Mouse (Mus musculus) ZHBTc4 (cell line): Measurements from ENCODE around the gene Palm2.

Experiments used
- DNase-seq: peaks from one replicate; pipeline ENCODE4 v3.0.0-alpha.2; 2011; ENCODE audit warnings: low read depth, low spot score

Gene Palm2

DNA sequence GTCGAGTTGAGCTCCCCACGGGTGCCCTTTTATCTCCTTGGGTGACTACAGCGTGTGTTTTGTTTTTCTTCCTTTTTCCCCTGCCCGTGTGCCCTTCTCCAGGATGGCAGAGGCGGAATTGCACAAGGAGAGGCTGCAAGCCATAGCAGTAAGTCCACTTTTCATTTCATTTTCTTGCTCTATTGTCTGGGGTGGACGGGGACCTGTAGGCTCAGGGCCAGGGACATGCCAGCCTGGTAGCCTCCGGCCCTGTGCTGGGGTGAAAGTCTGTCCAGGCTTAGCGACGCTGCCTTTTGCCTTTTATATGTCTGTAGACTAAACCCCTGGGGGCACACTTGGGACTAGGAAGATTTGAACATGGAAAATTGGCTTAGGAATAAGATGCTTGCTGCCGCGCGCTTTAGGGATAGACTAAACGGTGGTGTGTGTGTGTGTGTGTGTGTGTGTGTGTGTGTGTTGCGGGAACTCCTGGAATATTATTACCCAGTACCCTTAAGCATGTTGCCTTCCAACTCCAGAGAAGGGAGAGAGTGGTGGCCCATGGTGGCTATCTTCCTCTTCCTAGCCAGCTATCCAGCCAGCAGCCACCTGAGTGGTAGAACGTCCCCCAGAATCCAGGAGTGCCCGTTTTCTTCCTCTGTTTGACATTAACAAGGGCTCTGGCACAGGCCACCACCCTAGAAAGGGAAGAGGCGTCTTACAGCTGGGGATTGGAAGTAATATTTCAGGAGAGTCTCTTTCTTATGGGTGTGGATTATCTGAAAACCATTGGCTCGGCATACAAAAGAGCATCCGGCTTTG lies 134.4 kb downstream of the Palm2 start:
- DNase-seq = no peak

DNA sequence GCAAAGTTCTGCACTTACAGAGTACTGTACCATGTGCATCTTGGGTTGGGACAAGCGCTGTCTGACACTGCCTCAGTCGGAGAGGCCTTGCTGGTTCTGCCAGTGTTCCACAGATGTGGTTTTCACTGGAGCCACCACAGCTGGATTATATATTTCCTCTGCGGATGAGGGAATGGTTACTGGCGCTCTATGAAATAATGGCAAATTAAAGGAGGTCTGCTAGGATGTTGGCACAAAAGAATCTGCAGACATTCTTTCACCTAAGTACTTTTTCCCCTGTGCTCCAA lies 135.0 kb downstream of the Palm2 start:
- no peak for DNase-seq

DNA sequence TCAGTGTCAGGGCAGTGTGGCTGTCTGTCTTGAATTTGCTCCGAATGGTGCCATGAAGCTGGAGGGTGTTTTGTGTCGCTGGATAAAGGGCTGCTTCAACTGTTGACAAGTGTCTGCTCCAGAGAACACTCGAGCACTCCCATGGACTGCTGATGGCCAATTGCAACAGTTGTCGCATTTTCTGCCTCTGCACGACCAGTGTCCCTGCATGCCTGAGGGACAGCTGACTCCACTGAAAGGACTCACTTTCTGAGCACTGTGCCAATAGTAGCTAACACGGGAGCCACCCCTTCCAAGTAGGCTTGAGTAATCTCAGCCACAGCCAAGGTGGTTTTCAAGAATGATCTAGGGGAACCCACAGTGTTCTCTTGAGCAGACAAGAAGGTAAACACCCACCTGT lies 135.7 kb downstream of the Palm2 start:
- DNase-seq = no peak

- no peak for DNase-seq
These were observed 136.2 kb downstream of the Palm2 start for GRCm38 (mm10) chr4:57570229-57570628.

DNA sequence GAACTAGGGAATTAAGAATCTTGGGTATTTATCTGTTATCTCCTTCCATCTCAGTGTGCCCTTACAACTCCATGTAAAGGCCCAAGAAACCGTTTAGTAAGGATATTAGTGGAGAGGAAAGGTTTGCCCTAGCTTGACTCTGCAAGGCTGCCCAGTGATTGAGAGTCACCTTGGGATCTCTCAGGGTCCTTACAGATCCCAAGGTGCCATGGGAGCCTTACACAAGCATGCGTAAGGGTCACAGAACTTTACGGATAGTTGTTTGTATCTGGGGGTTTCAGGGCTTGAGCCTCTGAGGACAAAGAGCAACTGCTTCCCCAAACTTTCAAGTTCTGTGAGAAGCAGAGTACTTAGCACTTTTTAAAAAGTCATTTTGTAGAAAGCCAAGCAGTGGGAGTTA lies 140.1 kb downstream of the Palm2 start:
- no peak for DNase-seq

- DNase-seq = no peak
These were observed 140.6 kb downstream of the Palm2 start for GRCm38 (mm10) chr4:57574646-57575045.

DNA sequence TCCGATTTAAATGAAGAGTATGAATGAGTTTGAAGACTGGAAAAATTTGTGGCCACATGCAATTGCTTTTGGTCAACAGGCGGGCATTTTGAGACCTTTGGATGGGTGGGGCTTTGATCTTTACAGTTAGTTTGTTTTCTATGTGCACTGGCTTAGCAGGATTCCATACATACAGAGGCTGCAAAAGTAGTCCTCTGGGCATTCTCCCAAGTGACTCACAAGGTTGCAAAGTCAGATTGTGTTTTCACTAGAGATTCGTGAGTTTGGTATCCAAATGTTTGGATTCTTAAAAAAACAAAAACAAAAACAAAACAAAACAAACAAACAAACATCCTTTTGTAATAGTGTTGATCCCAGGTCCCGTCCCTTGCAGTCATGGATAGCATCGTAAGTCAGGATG lies 141.6 kb downstream of the Palm2 start:
- DNase-seq = no peak

- DNase-seq = no peak
These were observed 142.0 kb downstream of the Palm2 start for GRCm38 (mm10) chr4:57576095-57576494.

DNA sequence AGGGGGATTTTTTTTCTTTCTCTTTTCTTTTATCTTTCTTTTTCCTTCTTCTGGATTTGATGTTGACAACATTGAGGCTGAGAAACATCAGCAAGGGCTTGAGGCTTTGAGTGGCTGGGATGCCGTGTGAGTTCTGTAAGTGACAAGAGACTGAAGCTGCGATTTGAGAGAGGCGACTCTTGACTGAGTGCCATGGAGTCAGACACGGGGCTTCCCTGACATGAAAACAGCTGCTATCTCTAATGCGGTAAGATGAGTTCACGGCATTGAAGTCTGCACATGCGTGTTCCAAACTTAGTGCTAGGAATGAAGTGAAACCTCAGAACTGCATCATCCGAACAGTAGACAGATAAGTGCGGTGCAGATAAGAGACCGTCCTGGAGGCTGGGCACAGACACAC lies 145.6 kb downstream of the Palm2 start:
- DNase-seq = no peak

DNA sequence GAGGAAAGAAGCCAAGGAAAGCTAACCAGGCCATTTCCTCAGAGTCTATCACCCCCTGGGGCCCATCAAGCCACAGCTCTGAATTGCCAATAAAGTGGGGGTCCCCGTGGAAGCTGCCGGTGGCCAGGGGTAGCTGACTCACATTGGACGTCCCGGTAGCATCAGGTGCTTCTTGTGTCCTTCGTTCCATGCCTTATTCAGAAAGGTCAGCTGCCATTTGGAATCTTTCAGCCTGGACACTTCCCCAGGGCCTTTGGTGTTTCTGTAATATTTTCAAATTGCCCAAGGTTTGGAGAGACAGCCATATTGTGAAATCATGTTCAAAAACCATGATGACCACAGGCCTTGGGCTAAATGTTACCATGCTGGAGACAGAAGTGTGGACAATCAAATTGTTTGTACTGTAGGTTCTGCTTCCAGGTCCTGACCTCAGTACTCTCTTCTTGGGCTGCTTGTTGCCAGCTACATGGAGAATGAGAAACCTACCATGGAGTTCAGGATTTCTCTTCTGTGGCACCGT lies 151.3 kb downstream of the Palm2 start:
- no peak for DNase-seq

DNA sequence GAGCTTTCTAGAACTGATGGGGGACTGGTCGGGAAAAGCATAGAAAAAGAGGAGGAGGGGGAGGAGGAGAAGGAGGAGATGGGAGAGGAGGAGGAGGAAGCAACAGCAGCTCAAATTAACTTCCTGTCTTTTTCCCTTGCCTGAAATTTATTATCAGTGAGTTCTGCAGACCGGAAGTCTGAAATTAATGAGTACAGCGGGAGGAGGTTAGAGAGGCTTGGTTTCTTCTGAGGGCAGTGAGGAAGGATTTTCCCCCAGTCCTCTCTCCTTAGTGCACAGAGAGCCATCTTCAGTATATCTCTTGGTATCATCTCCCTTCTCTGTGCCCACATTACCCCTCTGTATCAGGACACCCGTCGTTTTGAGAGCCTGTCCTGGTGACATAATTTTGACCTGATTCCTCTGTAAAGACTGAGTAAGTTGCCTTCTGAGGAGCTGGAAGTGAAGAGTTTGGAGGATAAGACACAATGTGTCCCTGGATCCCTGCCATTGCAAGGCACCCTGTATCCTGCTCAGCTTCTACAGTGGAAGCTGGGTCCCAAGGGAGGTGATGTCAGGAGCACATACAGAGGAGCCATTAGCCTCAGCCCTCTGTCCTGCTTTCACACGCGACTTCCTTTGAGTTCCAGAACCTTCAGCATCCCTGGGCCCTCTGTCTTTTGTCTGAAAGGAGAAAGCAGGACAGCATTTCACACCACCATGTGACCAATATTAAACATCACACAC lies 153.0 kb downstream of the Palm2 start:
- DNase-seq = no peak

GRCm38 (mm10) chr4:57588356-57588755 lies 154.3 kb downstream of the Palm2 start:
- no peak for DNase-seq

DNA sequence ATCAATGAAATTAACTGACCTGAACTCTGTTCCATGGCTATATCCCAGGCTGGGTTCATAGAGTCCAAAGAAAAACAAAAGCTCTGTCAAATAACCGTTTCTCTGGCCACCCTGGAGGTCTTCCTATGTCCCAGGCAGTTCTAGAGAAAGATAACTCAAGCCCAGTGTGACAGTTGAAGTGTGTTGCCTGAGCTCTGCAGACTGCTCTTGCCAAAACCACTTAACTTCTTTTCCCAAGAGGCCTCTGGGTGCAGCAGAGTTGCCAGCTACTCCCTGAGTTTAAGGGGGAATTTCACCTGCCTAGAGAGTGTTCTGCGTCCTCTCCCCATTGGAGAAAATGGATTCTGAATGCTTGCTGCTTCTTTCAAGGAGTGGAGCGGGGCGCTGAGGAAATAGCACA lies 158.7 kb downstream of the Palm2 start:
- DNase-seq = no peak

DNA sequence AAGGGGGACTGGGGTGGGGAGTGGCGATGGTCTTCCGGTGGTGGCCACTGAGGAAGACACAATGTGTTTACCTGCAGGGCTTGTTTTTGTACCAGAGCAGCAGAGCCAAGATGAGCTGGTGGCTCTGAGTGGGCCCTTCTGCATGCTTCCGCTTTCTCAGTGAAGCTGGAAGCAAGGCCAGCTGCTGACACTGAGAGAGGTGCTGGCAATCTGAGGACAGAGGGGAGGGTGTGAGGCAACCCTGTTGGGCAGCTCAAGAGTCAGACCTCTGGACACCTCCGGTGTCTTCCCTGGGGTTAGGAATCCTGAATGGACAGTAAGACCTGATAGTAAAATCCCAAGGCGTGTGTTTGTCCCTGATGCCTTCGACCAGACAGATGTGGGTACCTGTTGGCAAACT lies 165.9 kb downstream of the Palm2 start:
- no peak for DNase-seq

DNA sequence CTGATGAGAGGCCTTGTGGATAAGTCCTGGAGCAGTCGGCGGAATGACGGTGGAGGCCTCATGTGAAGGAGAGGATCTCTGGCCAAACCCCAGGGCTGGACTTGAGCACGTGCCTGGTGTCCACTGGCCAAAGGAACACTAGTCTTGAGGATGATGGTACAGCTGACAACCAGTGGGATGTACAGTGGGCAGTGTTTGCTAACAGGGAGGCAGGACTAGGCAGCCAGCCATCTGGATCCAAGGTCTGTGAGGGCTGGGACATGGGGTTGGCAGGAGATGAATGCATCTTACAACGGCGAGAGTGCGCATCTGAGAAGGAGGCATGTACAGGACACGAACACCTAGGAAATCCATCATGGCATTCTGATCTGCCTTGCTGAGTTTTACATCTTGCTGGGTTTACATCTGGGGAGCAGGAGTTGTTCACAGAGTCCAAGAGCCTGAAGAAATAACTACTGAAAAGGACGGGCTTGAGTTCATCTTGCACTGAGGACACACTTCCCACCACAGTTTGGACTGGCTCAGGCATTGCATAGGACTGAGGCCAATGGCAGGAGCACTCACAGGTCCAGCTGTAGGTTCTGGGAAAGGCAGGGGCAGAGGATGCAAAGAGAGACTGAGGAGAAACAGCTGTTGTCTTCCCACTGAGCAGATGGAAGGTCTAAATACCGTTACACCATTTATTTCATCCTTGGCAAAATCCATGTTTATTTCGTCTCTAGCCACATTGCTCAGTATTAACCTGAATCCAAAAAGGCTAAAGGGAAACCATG lies 166.8 kb downstream of the Palm2 start:
- DNase-seq = no peak

DNA sequence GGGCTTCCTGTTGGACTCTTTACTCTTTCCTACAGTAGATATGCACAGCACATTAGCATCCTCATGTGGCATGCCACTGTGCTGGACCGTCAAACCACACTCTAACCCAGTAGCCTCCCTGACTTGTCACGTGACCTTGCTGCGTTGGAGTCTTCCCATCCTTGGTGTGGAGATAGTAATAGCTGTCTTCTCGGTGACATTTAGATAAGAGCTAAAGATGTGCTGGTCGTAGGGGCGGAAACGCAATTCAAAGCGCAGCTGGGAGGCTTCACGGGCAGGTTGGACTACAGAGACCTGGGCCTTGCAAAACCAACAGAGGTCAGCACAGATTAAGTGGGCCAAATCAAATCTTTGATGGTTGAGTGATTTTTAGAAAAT lies 167.4 kb downstream of the Palm2 start:
- no peak for DNase-seq

DNA sequence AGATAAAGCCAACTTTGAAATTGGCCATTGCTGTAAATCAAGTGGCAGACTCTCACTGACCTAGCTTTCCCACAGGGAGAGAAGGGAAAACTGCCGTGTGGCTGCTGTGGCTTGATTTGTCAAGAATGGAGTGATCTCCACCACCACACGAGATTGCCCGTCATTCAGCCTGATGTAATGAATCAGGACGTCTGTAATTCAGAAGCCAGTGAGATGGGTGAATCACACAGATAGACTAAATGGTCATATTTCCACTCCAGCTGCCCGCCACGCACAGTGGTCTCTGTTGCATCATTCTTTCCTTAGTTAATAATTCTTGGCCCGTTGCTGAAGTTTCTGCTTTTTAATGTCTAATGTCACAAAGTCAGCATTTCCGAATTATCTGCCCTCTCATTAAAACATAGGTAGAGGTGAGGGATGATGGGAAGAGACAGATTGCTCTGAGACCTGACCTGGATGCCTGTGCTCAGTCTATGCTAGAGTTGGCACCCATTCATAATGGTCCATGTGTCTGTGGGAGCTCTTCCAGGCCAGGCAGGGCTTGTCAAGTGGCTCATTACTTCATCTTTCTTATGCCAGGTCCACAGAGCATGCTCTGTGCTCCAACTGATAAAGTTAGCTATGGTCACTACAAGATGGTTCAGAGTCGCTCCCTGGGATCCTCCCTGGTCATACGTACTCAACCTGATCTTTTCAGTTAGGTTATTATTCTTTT lies 168.0 kb downstream of the Palm2 start:
- no peak for DNase-seq

DNA sequence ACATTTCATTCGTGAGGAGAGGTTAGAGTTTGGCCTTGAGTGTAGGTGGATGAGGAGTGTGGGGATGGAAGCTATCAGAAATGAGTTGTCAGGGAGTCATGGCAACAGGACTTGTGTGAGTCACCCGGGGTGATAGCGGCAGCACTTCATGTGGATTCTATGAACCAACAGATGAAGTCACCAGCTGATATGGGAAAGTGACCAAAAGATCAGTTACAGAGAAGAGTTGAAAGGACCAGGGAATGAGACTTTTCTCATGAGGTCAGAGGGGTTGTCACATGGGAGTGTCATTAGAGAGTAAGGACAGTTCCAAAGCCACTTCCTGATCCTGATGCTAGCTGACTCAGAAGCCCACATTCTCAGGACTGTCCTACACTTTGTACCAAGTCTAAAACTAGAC lies 172.2 kb downstream of the Palm2 start:
- DNase-seq = no peak

DNA sequence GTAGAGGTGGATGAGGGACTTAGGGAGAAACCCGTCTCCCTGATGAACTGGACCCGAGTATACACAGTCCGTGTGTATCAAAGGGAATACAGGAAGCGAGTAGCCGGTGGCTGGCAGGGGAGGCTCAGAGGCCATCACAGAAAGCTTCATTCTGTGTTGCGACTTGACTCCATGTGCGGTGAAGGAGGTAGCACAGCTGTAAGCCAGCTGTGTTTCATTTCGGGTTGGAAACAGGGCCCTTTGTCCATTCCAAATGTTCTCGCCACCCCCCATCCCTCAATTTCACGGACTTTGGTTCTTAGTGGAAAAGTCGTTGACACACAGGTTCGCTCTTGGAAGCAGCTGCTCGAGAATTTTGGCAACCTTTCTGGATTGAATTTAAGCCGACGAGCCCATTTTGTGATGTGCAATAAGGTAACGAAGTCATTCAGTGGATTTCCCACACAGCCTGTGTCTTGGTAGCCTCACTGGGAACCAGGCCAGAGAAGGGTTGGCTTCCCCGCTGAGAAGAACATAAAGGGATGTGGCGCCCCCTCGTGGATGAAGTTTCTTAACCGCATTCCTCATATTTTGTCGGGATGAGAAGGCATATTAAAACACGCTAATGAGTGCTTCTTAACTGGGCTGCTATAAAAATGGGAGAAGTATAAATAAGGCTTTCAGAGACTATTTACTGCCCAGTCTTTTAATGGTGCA lies 173.3 kb downstream of the Palm2 start:
- DNase-seq = peak; percentile 83

DNA sequence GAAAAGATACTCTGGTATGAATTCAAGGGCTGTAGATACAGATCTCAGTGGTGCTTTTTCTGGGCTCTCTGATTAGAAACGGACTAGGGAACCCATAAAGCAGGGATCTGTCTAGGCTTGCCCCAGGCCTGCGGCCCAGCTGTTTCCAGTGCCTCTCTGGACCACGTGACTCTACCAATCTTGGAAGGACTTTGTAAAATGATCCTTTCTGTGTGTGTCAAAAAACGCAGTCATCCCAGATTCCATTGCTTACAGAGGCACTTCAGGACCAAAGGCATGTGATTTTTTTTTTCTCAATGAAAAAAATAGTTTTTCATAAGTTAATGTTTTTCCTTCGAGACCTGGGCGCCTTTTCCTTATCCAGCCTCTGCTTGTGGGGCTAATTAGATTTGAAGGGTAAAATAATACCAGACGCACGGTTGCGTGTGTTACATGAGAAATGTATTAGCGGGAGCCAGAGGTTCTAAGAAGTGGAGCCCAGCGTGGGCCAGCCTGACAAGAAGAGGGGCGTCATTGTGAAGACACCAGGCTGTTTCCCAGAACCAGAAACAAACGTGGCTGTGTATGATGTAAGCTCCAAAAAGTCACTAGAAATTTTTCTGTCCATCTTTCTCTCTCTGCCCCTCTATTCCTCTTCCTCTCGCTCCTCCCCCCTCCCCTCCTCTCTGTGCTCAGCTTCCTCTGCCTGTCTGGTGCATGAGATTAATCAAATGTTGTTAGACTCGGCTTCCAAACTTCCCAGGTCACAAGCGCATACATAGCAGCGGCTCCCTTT lies 177.4 kb downstream of the Palm2 start:
- no peak for DNase-seq

DNA sequence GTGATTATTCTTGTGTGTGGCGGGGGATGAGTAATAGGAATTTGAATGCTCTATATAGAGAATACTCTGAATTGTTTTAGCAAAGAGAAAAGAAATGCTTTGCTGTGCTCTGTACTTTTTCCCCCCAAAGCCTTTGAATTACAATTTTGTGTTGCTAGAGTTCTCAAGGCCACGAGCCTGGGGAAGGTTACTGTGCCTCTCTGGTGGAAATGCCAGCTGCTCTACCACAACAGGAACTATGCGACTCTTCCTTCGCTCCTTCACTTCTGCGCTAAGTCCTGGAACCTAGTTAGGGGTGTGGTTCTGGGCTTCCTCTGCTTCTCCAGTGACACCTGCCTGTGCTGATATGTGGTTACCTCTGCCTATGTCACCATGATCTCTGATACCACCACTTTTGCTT lies 178.7 kb downstream of the Palm2 start:
- DNase-seq = no peak
